Mouse (Mus musculus) liver, adult 2 months (tissue): ENCODE data around the gene Shisa5.

Experiments
- CTCF ChIP-seq: fragments of 200-500 bp; IDR thresholded peaks from 2 replicates; pipeline ENCODE4 v1.5.1; 2011; ENCODE audit warnings: low read depth, low read length, control low read depth
- POLR2A ChIP-seq: fragments of 200-500 bp; IDR thresholded peaks from 2 replicates; pipeline ENCODE4 v1.6.1; 2011; ENCODE audit warnings: low read length, control low read depth; ENCODE audit not compliant: insufficient read depth; ENCODE audit errors: extremely low read depth

DNA sequence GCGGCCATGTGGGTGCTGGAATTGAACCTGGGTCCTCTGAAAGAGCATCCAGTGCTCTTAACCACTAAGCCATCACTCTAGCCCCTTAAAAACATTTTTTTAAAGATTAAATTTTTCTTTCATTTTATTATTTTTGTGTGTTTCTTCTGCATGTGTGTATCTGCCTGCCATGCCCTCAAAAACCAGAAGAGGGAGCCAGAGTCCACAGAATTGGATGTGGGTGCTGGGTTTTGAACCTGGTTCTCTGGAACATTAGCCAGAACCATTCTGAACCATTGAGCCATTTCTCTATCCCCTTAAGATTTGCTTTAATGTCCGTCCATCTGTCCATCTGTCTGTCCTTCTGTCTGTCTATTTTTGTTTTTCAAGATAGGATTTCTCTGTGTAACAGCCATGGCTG lies 35.2 kb upstream of the Shisa5 start:
- TF ChIP-seq POLR2A (no peak), CTCF (peak; percentile 58)
